Mouse (Mus musculus) right cerebral cortex, postnatal 25 days (tissue): ENCODE measurements around the gene Ffar2.

Experiments used
- DNase-seq: peaks from one replicate; pipeline ENCODE4 v3.0.0; 2022

The Ffar2 gene

DNA sequence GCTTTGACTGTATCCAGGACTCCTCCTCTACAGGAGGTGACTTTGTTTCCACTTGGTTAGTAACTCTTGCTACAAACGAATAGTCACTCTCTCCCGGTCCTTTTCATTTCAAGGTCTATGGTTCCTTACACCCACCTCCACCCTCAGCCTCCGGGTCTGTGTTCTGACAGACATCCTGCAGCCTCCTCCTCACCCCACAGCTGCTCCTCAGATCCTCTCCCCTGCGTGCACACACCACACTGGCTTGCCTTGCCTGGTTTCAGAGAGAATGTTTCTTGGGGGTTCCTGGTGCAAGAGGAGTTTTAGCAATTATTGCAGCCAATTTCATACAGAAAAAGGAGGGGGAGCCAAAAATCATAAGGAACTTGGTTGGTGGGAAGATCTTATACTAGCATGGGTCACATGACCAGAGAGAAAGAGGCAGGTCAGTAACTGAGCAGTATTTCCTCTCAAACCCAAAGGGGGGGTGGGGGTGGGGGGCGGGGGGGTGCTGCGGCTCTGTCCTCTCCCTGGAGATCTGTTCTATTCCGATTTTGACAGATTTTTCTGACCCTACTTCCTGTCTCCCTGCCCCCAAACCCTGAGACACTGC lies 2.6 kb downstream of the Ffar2 start:
- no peak for DNase-seq

DNA sequence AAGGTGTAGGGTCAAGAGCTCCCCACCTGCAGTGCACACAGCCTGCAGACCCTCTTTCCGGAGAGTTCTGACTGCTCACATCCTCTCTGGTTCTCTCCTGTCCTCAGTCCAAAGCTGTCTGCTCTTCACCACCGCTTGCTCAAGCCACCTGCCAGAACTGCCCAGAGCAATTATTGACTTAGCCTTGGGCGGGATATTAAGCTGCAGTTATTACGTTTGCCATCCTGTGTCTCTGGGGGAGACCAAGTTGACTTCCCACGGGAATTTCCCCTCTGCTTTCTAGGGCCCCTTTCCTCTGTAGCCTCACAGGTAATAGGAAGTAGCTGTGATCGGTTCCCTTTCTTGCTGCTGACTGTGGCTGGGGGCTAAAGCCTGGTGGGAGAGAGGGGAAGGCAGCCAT lies 3.4 kb downstream of the Ffar2 start:
- no peak for DNase-seq

DNA sequence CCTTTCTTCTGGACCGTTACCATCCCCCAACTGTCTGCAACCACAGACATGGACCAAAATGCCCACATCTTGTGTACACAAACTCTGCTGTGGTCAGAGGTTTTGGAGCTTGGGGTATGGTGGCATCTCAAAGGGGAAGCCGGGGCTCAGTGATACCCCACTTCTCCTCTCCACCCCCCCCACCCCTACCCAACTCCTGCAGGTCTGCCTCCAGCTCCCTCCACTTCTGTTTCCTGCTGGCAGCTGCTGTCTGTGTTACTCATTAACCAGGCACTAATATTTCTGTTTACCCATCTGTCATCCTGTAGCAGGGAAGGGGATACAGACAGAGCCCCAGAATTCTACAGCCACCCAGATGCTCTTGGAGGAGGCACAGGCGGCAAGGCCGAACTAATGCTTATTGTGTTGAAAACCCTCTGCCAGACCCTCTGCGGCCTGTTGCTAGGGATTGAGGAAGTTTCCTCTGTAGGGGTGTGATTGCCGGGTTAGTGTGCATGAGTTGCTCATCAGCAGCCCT lies 11.2 kb downstream of the Ffar2 start:
- no peak for DNase-seq

DNA sequence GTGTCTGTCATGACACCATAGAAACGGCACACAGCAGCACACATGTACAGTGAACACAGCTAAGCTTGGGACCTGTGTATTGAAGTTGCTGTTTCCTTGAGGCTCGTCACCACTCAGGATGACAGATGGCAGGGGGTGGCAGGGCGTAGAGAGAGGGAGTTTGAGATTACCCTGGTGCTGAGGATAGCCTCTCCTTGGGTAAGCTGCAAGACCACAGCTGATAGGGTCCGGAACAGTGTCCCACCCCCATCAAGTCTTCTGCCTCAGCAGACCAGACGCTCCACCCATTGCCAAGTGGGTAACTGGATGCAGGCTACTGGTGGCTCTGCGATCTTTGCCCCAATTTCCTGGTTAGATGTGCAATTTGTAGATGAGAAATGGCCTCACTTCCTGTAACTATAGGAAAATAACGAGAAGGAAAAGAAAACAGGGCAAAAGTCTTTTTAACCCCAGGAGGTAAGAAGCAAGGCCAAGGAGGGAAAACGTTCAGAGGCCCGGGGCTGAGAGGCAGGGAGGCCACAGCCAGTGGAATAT lies 11.8 kb downstream of the Ffar2 start:
- DNase-seq: no peak

DNA sequence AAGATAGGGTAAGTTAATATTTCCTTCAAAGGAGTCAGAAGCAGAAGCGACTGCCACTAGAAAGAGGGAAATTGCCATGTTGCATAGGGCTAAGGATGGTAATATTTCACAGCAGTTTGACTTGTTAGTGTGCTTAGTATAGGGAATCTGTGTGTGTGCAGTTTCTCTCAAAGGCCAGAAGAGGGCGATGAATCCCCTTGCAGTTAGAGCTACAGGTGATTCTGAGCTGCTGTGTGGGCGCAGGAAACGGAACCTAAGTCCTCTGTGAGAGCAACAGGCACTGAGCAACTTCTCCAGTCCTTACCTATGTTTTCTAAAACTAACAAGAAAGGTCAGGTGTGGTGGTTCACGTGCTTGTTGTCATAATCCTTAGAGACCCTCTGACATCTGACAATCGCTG lies 13.3 kb downstream of the Ffar2 start:
- DNase-seq: no peak

DNA sequence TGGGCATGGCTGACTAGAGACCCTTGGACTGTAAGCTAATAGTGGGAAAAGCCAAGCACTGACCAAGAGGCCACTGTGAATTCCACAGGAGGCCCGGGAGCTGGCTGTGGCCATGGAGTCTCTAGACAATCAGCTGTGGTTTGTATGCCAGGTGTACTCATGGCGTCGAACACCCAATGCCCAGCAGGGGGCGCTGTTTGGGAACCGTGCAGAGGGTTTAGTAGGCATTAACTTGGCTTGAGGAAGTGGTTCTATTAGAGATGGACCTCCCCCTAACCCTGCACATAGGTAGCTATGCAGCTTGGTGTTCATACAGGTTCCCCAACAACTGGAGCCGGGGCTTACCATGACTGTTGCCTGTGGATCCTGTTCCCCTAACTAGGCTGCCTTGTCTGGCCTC lies 17.7 kb downstream of the Ffar2 start:
- no peak for DNase-seq

DNA sequence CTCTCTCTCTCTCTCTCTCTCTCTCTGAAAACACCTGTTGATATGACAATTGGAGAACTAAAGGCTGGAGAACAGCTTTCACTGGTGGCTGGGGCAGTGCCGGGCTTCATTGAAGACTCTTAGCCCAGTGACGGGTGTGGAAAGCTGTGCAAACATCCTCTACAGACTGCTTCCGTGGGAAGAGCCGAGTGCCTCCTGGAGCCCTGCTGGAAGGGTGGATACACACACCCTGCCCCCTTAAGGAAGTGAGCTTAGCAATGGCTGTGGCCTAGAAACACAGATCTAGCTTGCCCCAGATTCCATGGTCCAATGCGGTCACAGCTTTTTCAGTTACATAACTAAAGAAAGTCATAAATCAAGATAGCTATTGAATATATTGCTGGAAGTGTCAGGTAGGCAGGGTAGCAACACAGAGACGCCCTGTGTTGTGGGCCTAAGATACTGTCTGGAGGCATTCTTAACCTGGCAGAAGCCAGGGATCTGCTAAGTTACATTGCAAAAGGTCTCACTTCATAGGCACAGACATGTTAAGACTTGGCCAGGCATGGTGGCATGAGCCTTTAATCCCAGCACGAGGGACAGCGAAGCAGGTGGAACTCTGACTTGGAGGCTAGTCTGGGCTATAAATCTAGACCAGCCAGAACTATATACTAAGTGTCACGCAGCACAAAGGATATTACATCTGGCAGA lies 19.4 kb downstream of the Ffar2 start:
- DNase-seq: no peak

DNA sequence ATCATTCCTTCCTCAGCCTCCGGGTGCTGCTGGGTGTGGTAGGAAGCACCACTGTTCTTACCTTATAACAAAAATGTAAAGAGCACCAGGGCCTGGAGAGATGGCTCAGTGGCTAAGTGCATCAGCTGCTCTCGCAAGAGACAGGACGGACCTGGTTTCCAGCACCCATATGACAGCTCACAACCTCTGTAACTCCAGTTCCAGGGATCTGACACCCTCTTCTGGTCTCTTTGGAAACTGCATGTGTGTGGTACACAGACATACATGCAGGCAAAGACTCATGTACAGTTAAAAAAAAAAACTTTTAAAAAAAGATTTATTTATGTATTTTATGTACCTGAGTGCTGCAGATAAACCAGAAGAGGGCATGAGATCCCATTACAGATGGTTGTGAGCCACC lies 20.3 kb downstream of the Ffar2 start:
- DNase-seq: no peak

DNA sequence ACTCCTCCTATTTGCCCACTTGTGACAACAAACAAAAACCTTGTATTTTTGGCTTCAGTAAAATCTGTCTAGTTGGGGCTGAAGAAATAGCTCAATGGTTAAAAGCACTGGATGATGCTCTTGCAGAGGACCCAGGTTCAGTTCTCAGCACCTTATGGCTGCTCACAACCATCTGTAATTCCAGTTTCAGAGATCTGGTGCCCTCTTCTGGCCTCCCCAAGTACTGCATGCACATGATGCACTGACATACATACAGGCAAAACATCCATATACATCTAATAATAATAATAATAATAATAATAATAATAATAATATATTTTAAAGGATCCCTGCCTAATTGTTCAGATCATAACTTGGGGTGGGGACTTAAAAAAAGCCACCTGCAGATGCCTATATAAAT lies 22.9 kb downstream of the Ffar2 start:
- DNase-seq: no peak

DNA sequence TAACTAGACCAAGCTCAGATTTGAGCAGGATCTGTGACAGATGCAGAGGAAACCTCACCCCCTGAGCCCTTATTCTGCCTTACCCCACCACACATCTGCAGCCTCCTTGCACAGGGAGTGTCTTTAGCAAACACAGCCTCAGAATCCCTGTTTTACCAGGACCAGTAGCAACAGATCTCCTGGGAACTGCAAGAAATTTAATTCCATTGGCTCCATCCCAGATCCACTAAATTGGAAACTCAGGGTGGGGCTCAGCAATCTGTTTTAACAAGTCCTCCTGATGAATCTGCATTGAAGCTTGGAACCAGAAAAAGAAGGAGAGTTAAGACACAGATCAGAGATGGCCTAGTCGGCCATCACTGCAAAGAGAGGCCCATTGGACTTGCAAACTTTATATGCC lies 26.8 kb downstream of the Ffar2 start:
- no peak for DNase-seq

DNA sequence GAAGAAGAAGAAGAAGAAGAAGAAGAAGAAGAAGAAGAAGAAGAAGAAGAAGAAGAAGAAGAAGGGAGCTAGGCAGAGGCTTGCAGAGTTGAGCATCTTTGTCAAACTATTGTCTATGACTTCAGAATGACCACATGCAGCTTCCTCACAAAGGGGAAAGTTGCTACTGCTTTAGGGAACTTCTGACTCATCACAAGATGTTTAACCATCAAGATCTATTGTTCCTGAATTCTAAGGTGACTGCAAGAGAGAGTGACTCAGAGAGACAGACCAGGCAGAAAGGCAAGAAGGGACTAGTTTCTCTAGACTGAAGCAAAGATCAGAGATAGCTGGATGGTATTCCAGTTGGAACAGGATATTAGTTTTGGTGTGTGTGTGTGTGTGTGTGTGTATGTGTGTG lies 28.7 kb downstream of the Ffar2 start:
- no peak for DNase-seq

DNA sequence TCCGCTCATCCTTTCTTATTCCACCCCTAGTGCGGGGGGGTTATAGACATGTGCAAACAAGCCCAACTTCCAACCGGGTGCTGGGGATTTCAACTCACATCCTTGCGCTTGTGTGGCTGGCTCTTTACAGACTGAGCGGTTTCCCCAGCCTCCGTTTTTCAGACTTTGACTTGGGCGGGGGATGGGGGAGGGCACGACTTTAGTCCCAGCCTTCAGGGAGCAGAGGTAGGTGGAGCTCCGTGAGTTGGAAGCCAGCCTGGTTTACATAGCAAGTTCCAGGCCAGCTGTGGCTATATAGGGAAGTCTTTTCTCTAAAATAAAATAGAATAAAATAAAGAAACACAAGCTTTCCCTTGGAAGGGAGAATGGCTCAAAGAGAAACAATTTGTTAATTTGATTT lies 31.7 kb downstream of the Ffar2 start:
- no peak for DNase-seq

DNA sequence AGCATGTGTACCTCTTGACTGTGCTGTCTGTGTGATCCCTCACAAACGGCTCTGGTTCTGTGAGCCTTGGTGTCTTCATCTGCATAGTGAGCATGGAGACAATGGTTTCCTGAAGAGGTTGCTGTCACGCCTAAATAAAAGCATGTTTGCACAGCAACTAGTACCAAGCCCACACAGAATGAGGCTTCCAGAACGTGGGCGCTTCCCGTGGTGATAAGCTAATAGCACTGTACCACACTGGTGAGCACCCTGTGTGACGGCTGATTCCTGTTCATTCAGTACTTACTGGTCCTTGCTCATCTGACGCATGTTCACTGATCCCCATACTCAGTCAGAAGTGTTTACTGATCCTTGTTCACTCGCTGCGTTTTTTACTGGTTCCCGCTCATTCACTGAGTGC lies 33.4 kb downstream of the Ffar2 start:
- no peak for DNase-seq

DNA sequence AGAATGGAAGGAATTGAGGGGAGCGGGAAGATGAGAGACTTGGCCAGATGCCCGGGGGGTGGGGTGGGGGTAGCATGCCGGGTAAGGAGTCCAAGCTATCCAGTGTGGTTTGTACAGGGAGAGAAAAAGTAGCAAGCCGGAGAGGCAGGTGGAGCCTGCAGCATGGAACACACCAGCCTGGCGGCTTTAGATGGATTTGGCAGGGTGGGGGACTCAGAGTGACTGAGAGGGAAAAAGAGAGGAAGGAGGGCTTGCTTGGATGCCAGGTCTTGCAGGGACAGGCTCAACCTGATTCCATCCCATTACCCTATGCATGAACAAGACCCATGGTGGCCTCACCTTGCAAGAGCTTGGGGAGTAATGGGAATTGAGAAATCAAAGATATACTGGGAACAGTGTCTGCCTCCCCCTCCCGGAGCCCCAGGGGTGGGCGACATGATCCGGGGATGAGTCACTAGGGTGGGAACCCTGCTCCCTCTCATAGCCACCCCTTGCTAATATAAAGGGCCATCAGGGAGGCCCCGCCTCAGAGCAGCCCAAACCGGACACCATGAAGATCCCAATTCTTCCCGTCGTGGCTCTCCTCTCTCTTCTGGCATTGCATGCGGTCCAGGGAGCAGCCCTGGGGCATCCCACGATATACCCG lies 36.1 kb downstream of the Ffar2 start, which contains the start of gene Krtdap:
TSS of gene Krtdap (plus strand) at position 520 of the 646 bp plus-strand sequence.
- DNase-seq: no peak

DNA sequence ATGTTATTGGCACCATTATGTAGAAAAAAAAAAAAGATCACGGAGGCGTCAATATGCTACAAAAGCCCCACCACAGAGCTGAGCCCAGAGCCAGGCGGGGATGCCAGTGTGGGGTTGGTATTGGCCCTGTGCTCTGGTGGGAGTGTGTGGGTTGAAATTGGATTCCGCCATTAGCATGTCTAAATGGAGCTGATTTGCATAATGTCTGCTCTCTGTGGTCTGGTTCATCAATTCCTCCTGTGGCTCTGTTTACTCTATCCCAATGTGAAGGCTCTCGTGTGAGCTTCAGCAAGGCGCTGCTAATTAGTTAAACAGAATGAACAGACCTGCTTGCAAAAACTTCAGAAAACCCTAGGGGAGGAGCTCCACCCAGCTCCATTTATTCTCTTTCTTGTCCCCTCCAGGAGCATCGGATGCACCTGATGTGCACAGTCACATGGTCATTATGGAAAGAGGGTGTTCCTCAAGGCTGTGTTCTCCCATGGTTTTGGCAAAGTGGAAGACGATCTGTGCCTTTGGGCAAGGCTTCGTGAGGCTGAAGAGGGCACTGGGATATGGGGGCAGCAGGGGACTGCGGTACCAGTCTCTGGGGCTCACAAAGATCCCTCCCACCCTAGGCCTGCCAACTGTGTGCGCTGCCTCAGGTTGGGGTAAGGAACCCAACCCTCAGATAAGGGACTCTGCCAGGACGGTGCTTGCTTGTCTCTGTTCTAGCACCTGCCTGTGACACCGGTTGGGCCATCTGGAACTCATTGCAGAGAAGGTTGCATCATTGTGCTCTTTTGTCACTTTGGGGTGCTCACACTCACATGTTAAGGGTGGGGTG lies 37.6 kb downstream of the Ffar2 start:
- DNase-seq: no peak

DNA sequence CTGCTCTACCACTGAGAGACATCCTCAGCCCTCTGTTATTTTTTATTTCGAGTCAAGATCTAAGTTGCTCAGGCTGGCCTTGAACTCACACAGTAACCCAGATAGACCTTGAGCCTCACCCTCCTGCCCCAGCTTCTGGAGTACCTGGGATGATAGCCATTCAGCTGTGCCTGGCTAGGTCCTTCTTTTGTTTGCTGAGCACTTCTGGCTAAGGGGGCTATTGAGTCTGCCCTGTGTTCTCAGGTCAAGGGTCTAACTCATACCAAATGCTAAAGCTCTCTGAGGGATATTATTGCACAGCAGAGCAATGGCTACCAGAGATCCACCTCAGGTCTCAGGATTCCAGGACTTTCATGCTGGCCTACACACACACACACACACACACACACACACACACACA lies 38.4 kb downstream of the Ffar2 start:
- DNase-seq: no peak

DNA sequence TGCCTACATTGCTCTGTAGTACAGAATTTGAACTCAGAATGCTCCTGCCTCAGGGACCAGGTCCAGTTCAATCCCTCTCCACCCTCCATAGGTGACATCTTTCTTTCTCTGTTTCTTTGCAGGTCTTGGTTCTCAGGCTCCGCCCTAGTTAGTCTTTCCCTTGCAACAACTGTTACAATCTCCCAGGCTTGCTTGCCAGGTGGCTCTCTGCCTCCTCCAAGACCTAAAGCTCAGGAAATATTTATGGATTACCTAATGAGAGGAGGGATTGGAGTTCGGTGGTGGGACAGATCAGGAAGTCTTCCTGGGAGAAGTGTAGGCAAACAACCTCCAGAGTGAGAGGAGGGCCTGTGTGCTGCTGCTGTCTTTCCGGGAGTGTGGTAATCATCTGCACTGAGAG lies 40.9 kb downstream of the Ffar2 start:
- DNase-seq: no peak

DNA sequence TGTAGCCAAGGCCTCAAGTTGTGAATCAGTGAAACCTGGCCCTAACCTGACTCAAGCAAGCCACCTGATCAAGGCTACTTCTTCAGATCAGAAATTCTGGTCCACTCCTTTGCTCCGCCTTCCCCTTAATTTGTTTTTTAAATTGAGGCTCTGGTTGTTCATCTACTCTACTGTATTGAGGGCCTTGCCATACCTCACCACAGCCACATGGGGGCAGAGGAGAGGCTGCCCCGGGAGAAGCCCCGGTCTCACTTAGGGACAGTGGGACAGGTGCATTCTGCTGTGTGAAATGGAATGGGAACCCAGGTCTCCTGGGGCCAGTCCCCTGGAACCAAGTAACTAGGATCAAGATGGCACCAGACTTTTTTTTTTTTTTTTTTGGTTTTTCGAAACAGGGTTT lies 41.8 kb downstream of the Ffar2 start:
- DNase-seq: no peak

DNA sequence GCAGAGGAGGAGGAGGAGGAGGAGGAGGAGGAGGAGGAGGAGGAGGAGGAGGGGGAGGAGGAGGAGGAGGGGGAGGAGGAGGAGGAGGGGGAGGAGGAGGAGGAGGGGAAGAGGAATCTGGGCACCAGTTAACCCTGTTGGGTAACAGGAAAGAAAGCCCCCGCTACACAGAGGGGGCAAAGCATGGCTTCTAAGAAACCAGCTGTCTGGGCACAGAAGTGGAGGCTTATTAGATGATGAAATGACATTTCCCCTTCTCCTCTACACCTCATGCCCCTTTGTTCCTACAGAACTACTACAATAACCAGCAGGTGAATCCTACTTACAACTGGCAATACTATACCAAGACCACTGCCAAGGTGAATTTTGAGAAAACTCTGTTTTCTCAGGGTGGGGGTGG lies 45.7 kb downstream of the Ffar2 start:
- no peak for DNase-seq

DNA sequence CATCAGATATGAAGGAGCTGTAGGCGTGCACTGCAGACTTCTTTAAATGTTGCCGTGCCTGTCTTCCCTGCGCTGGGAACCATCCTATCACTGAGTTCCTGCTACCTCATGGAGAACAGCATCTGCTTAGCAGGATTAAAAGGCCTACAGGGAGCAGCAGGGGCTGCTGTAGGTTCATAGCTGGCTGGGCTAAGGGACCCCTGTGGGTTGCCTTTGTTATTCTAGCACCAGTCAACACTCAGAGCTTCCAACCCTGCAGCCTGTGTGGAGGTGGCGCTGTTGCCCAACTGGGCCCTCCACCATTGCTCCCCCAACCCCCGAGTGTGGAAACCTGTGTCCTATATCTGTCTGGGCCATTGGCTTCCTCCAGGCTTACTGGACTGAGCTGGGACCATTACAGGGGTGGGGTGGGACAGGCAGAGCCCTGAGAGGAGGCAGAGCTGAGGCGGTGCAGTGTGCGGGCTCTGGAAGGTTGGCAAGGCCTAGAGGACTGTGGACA lies 46.4 kb downstream of the Ffar2 start:
- DNase-seq: no peak

DNA sequence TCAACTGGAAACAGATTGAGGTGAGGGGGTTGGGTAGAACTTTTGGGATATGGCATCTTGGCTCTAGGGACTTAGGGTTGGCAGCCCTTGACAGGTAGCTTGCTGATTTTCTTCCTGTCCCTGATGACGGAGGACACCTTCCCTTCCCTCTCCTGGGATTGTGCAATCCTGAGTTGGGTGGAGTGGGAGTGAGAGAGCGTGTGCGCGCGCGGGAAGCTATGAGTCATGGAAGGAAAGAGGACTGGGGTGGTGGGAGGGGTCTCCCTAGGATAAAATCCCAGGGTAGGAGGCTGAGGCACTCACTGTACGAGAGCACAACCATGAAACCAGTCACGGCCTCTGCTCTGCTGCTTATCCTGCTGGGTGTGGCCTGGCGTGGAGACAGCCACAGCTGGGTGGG lies 47.5 kb downstream of the Ffar2 start:
- DNase-seq: peak; percentile 14

DNA sequence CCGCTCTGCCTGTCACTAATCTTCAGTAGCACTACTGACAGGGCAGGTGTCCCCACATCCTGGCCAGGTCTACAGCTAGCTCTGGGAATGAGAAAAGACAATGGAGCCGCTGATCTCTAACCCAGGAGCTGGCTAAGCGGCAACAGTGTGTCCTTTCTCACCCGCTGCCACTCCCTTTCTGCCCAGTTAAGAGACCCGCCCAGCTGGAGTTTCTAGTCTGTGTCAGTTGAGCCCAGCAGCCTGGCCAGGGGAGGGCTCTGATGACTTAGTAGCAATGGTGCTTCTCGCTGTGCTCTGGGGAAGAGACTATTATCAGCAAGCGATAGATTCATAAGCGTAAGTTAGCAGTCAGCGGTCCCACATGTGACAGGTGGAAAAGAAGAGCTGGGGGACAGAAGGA lies 54.3 kb downstream of the Ffar2 start:
- no peak for DNase-seq
